Mouse (Mus musculus) lung, embryonic 15.5 days (tissue): ENCODE results near the gene Gm43191. TPM values are rescaled to one million over a fixed set of nuclear protein-coding genes. Genes with fewer than 3 reads are reported as not detected.
"Not testable (repeated sequence)": the region's sequence is repeated elsewhere in the genome, so short reads cannot be mapped to it uniquely, and the experiment has no call there.

ENCODE experiments used
- ATAC-seq: fragments of 200-750 bp; cut with Nextera tagmentation; 2 replicates; pipeline ENCODE4 v1.8.0; 2017; ENCODE audit warnings: moderate number of reproducible peaks, borderline replicate concordance; ENCODE audit not compliant: low FRiP score, low TSS enrichment; ENCODE audit errors: extremely low read depth
- H3K27ac ChIP-seq: fragments of 300-500 bp; sonication (generic); 2 replicates; pipeline ENCODE4 v1.5.1; 2015; ENCODE audit warnings: moderate library complexity, mild to moderate bottlenecking, inconsistent platforms
- H3K27me3 ChIP-seq: fragments of 300-500 bp; sonication (generic); 2 replicates; pipeline ENCODE4 v1.6.1; 2015; ENCODE audit warnings: inconsistent platforms
- H3K36me3 ChIP-seq: fragments of 300-500 bp; sonication (generic); 2 replicates; pipeline ENCODE4 v1.6.1; 2015; ENCODE audit warnings: inconsistent platforms
- H3K4me1 ChIP-seq: fragments of 300-500 bp; sonication (generic); 2 replicates; pipeline ENCODE4 v1.6.1; 2015; ENCODE audit warnings: inconsistent platforms
- H3K4me2 ChIP-seq: fragments of 300-500 bp; sonication (generic); 2 replicates; pipeline ENCODE4 v1.6.1; 2015; ENCODE audit warnings: inconsistent platforms, mild to moderate bottlenecking, moderate library complexity
- H3K4me3 ChIP-seq: fragments of 300-500 bp; sonication (generic); 2 replicates; pipeline ENCODE4 v1.5.1; 2015; ENCODE audit warnings: mild to moderate bottlenecking, inconsistent platforms
- H3K9ac ChIP-seq: fragments of 300-500 bp; sonication (generic); 2 replicates; pipeline ENCODE4 v1.6.1; 2015; ENCODE audit warnings: inconsistent platforms
- H3K9me3 ChIP-seq: fragments of 300-500 bp; sonication (generic); 2 replicates; pipeline ENCODE4 v1.6.1; 2016; ENCODE audit warnings: inconsistent platforms
- WGBS: fragments of 180-500 bp; shearing (Covaris S2); methylation state at CpG from one replicate; pipeline ENCODE4 v1.1.7; 2015; 5-methylcytosine and 5-hydroxymethylcytosine counted together
- polyA plus RNA-seq: library from polyadenylated mRNA; unstranded; fragments of >200 nt; fragmentation: Nextera tagmentation; extraction: Ambion mirVana; gene quantifications from 2 replicates; pipeline ENCODE4 v1.2.1, GENCODE M21; 2015

Gene Gm43191
- polyA plus RNA-seq, 1 experiment from 2014 or later, result not detected

DNA sequence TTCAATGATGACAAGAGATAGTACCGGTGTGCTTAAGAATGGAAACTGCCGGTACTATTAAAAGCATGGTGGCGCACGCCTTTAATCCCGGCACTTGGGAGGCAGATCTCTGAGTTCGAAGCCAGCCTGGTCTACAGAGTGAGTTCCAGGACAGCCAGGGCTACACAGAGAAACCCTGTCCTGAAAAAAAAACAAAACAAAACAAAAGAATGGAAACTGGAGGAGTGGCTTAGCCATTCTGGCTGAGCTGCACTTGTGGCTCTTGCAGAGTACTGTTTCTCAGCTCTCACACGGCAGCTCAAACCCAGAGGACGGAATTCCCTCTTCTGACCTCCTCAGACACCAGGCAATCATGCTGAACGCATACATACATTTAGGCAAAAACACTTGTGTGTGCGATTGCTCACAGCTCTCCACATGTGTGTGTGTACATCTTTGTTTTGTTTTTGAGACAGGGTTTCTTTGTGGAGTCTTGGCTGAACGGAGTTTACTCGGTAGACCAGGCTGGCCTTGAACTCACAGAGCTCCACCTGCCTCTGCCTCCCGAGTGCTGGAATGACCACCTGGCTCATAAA, 21.1 kb downstream of the Gm43191 start:
- H3K27ac ChIP-seq, result no peak overlapping the region
- WGBS, result 81% methylated on average over 13 of the region's 13 CpGs
- no peak for ATAC-seq
- no peak overlapping the region for H3K4me2 ChIP-seq
- H3K27me3 ChIP-seq, result no peaks in the 10 kb centered on the region
- no peaks in the 10 kb centered on the region for H3K36me3 ChIP-seq
- no peak overlapping the region for H3K4me3 ChIP-seq
- peaks cover 35% of the 10 kb centered on the region for H3K4me1 ChIP-seq
- H3K9ac ChIP-seq, result no peak overlapping the region
- H3K9me3 ChIP-seq, result no peaks in the 10 kb centered on the region

DNA sequence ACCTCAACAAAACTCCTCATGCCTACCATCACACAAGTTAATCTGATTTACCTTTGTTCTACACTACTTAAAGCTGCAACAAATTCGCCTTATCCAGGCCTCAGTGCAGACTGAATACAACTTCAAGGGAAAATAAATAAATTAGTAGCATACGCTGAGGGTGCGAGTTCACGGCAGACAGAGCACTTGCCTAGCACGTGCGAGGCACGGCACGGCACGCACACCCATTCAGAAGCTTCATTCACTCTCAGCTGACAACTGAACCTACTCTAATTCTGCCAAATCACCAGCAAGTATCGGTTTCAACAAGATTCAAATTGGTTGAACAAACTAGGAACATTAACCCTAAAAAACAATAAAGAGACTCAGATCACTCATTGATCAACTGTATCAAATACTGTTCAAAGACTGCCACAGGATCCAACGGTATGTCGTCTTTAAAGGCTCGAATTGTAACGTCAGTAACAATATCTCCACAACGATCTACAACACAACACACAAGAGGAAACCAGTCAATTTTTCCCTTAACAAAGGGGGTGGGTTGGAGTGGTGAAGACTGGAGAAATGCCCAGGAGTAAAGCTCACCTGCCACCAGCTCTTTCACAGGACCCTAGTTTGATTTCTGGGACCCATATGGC, 22.0 kb downstream of the Gm43191 start:
- no peak overlapping the region for H3K27ac ChIP-seq
- H3K27me3 ChIP-seq, result no peaks in the 10 kb centered on the region
- no peak overlapping the region for H3K4me2 ChIP-seq
- 75% methylated on average over 15 of the region's 15 CpGs for WGBS
- no peaks in the 10 kb centered on the region for H3K9me3 ChIP-seq
- H3K9ac ChIP-seq, result no peak overlapping the region
- H3K36me3 ChIP-seq, result no peaks in the 10 kb centered on the region
- H3K4me3 ChIP-seq, result no peak overlapping the region
- no peak for ATAC-seq
- H3K4me1 ChIP-seq, result peaks cover 35% of the 10 kb centered on the region

DNA sequence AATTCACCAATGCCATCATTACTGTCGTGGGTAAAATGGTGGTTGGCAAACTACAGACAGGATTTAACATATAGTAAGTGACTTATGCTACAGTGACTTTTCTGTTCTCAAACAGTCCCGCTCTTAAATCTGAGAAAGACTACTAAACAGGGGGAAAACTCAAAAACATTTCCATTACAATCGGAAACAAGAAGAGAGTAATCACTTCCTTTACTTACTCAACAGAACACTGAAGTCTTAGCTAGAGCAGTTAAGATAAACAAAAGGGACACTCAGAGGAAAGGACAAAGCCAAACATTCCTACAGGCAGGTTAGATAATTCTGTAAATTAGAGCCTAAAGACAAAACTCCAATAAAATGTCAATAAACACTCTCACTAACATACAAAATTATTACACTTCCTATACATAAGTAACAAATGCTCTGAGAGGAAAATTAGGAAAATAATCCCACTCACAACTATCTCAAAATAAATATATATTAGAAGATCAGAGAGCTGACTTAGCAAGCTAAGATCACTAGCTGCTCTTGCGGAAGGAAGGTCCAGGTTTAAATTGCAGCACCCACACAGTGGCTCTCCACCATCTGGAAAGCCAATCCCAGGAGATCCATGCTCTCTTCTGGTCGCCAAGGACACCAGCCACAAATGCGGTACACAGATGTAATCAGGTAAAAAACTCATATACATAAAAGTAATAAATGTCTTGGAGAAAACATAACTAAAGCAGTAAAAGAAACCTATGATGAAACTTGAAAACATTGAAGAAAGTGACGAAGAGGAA, 24.7 kb downstream of the Gm43191 start:
- no peak overlapping the region for H3K4me3 ChIP-seq
- H3K4me2 ChIP-seq, result no peak overlapping the region
- H3K4me1 ChIP-seq, result peaks cover 36% of the 10 kb centered on the region
- H3K36me3 ChIP-seq, result no peaks in the 10 kb centered on the region
- 71% methylated on average over 7 of the region's 7 CpGs for WGBS
- ATAC-seq, result no peak
- no peaks in the 10 kb centered on the region for H3K9me3 ChIP-seq
- H3K27ac ChIP-seq, result no peak overlapping the region
- H3K27me3 ChIP-seq, result no peaks in the 10 kb centered on the region
- no peak overlapping the region for H3K9ac ChIP-seq

DNA sequence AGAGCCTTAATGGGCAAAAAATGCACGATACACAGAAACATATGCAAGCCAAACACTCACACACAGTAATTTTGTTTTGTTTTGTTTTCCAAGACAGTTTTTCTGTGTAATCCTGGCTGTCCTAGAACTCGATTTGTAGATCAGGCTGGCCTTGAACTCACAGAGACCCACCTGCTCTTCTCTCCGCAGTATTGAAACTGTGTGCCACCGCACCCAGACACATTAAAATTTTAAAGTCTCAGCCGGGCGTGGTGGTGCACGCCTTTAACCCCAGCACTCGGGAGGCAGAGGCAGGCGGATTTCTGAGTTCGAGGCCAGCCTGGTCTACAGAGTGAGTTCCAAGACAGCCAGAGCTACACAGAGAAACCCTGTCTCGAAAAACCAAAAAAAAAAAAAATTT, 27.0 kb downstream of the Gm43191 start:
- not testable (repeated sequence) for H3K27me3 ChIP-seq, H3K36me3 ChIP-seq, ATAC-seq, H3K9ac ChIP-seq, H3K27ac ChIP-seq, H3K4me2 ChIP-seq, H3K4me3 ChIP-seq, H3K9me3 ChIP-seq
- peaks cover 25% of the 10 kb centered on the region; the same call in 1 of the 2 replicates for H3K4me1 ChIP-seq
- 91% methylated on average over 11 of the region's 11 CpGs for WGBS

DNA sequence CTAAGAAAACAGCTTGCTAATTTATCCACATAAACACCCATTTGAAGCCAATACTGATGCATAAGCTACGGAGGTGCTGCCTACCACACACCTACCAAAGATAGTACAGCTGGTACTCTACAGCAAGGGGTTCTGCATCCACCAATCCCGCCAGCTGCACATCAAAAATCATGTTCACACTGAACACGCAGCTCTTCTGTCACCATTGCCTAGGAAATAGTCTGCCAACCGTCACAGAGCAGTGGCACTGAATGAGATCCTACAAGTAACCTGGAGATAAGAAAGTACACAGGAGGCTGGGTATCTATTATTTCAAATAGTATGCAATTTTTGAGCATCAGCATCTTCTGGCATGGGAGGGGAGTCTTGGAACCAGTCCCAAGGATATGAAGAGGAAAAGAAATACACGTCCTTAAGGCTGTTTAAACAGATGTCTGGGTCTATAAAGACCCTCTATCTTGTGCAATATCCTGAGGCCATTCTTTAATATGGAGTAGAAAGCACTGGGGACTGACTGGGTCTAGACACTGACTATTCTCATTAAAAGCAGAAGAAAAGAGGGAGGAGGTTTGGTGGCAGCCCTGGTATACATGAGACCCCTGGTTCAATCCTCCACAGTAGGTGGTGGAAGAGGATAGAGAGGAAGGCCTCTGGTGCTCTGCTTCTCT, 27.6 kb downstream of the Gm43191 start:
- WGBS, result 54% methylated on average over 5 of the region's 5 CpGs
- Histone ChIP-seq H3K4me3 (no peak overlapping the region), H3K9me3 (no peaks in the 10 kb centered on the region), H3K9ac (no peak overlapping the region), H3K27ac (no peak overlapping the region), H3K4me1 (peaks cover 25% of the 10 kb centered on the region; the same call in 1 of the 2 replicates), H3K27me3 (no peaks in the 10 kb centered on the region), H3K36me3 (peaks cover 12% of the 10 kb centered on the region; the same call in 1 of the 2 replicates), H3K4me2 (no peak overlapping the region)
- ATAC-seq, result no peak

DNA sequence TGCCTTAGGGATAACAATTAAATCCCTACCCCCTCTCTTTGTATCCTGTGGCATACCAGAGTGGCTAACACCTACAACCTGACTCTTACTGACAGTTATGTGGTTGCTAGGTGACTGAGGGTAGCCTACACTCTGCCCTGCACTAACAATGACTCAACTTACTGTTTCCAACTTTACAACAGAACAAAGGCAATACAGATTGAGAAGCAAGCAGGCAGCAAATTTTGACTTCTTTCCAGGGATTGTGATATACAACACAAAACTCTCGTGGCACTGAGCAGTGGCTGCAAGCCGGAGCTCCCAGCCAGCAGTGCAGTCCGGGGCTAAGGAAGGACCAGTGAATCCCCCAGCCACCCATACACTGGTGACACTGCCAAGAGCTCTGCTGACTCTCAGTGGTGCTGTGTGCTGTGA, 29.0 kb downstream of the Gm43191 start:
- Histone ChIP-seq H3K4me1 (peaks cover 15% of the 10 kb centered on the region; the same call in 1 of the 2 replicates), H3K27me3 (no peaks in the 10 kb centered on the region), H3K27ac (no peak overlapping the region), H3K9ac (no peak overlapping the region), H3K4me2 (no peak overlapping the region), H3K9me3 (no peaks in the 10 kb centered on the region), H3K4me3 (no peak overlapping the region), H3K36me3 (peaks cover 19% of the 10 kb centered on the region; the same call in 1 of the 2 replicates)
- no peak for ATAC-seq
- WGBS, result 48% methylated on average over 3 of the region's 3 CpGs

DNA sequence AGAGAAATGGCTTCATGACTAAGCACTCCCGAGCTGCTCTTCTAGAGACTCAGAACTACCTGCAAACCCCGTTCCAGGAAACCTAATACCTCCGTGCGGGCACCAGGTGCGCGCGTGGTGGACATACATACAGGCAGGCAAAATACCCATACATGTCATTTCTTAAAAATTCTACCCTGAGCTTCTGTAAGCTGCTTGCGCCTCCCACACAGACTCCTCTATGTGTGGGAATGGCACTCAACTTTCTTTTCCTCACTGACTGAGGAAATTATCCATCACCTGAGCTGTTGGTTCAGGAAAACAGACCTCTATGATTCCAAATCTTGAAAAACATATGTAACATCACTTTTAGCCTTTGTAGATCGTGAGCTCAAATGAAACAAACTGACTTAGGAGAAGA, 30.4 kb downstream of the Gm43191 start:
- Histone ChIP-seq H3K27ac (no peak overlapping the region), H3K36me3 (peaks cover 31% of the 10 kb centered on the region), H3K4me3 (no peak overlapping the region), H3K4me1 (peaks cover 9% of the 10 kb centered on the region; the same call in 1 of the 2 replicates), H3K4me2 (no peak overlapping the region), H3K27me3 (no peaks in the 10 kb centered on the region), H3K9me3 (no peaks in the 10 kb centered on the region), H3K9ac (no peak overlapping the region)
- 96% methylated on average over 9 of the region's 9 CpGs for WGBS
- no peak for ATAC-seq

DNA sequence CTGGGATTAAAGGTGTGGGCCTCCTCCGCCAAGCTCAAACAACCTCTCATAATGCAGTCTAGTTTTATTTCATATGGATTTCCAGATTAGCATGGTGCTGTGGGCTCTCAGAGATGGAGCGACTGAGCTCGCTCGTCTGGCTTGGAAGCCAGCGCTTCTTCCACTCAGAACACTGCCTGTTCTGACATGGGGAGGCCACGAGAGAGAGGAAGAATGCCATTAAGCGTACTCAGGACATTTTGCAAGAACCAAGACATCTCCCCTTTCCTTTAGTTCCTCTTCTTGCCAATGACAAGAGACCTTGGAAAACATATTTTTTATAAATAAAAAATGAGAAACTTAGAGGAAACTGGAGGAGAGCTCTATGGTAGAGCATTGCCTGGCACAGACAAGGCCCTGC, 32.3 kb downstream of the Gm43191 start:
- Histone ChIP-seq H3K4me3 (no peak overlapping the region), H3K36me3 (peaks cover 43% of the 10 kb centered on the region), H3K4me1 (peaks cover 6% of the 10 kb centered on the region; the same call in 1 of the 2 replicates), H3K27me3 (no peaks in the 10 kb centered on the region), H3K4me2 (no peak overlapping the region), H3K27ac (no peak overlapping the region), H3K9me3 (no peaks in the 10 kb centered on the region), H3K9ac (no peak overlapping the region)
- ATAC-seq, result no peak
- 86% methylated on average over 7 of the region's 7 CpGs for WGBS

DNA sequence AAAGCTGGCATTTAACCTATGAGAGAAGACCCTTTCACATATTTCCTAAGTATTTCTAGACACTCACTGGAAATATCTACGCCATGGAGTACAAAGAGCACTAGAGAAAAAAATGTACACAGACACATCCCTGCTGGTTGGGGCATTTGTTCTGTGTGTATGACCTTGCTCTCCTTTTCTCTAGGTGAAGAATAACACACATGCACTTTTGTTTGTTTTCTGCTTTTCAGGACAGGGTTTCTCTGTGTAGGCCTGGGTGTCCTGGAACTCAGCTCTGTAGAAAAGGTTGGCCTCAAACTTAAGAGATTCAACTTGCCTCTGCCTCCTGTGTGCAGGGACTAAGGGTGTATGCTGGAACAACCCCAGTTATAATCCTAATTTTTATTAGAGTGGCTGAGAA, 34.7 kb downstream of the Gm43191 start:
- WGBS, result 95% methylated on average over 1 of the region's 1 CpGs
- H3K4me2 ChIP-seq, result no peak overlapping the region
- no peaks in the 10 kb centered on the region for H3K27me3 ChIP-seq
- no peaks in the 10 kb centered on the region for H3K9me3 ChIP-seq
- H3K4me3 ChIP-seq, result no peak overlapping the region
- H3K36me3 ChIP-seq, result peaks cover 61% of the 10 kb centered on the region
- no peak for ATAC-seq
- H3K9ac ChIP-seq, result no peak overlapping the region
- no peak overlapping the region for H3K27ac ChIP-seq
- no peaks in the 10 kb centered on the region for H3K4me1 ChIP-seq

DNA sequence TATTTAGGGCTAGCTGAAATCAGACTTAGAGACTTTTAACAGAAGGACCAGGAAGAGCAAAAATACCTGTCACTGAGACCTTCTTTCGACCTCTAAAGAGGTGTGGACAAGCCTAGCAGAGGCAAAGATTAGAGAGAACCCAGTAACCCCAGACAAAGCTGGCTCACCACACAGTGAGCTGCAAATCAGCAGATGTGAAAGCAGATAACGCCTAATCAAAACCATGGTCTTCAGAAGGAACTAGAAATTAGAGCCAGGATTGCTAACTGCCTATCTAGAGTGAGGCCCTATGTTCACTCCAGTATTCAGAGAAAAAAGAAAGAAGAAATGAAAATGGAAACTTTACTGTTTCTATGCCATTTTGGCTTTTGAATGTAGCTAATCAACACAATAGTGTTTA, 38.7 kb downstream of the Gm43191 start:
- H3K36me3 ChIP-seq, result peaks cover 81% of the 10 kb centered on the region
- 85% methylated on average over 2 of the region's 2 CpGs for WGBS

DNA sequence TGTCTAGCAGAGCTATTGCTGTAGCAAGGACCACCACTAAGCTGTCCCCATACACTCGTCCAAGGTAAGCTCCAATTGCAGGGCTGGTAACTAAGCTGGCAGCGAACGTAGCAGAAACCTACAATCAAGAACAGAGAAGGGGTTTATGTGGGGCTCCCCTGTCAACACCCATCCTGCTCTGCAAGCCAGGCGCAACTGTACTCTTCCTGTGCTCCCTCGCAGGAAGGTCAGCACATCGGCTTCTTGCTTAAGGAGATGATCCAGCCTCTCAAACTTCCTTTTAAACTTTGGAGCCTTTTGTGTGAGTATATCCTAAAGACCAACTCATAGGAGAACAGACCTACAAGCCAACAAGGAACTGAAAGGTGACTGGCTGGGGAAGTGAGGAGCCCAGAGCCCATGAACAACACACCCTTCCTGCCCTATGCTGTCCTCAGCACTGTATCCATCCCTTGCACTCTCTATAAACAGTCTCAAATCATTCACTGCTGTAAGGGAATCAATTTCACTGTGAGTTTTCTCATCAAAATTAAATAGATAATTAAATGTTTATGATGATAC, 39.2 kb downstream of the Gm43191 start:
- Histone ChIP-seq H3K4me3 (no peak overlapping the region), H3K9ac (no peak overlapping the region), H3K27me3 (no peaks in the 10 kb centered on the region), H3K27ac (no peak overlapping the region), H3K9me3 (no peaks in the 10 kb centered on the region), H3K36me3 (peaks cover 79% of the 10 kb centered on the region), H3K4me2 (no peak overlapping the region), H3K4me1 (no peaks in the 10 kb centered on the region)
- no peak for ATAC-seq
- 92% methylated on average over 6 of the region's 6 CpGs for WGBS

More for the DNA sequence above, 38.7 kb downstream of the Gm43191 start:
- no peak overlapping the region for H3K4me2 ChIP-seq
- H3K4me3 ChIP-seq, result no peak overlapping the region
- H3K9me3 ChIP-seq, result no peaks in the 10 kb centered on the region
- no peak overlapping the region for H3K27ac ChIP-seq
- no peaks in the 10 kb centered on the region for H3K4me1 ChIP-seq
- no peaks in the 10 kb centered on the region for H3K27me3 ChIP-seq
- no peak overlapping the region for H3K9ac ChIP-seq
- ATAC-seq, result no peak
